Mouse (Mus musculus) lung, postnatal 0 days (tissue): Measurements from ENCODE around the gene Trim47.

Experiments
- CTCF ChIP-seq: IDR thresholded peaks from 2 replicates; pipeline ENCODE4 v1.5.1; 2016; ENCODE audit warnings: antibody characterized with exemption, mild to moderate bottlenecking
- EP300 ChIP-seq: IDR thresholded peaks from 2 replicates; pipeline ENCODE4 v1.6.1; 2016; ENCODE audit warnings: antibody characterized with exemption, mild to moderate bottlenecking, control low read depth

DNA sequence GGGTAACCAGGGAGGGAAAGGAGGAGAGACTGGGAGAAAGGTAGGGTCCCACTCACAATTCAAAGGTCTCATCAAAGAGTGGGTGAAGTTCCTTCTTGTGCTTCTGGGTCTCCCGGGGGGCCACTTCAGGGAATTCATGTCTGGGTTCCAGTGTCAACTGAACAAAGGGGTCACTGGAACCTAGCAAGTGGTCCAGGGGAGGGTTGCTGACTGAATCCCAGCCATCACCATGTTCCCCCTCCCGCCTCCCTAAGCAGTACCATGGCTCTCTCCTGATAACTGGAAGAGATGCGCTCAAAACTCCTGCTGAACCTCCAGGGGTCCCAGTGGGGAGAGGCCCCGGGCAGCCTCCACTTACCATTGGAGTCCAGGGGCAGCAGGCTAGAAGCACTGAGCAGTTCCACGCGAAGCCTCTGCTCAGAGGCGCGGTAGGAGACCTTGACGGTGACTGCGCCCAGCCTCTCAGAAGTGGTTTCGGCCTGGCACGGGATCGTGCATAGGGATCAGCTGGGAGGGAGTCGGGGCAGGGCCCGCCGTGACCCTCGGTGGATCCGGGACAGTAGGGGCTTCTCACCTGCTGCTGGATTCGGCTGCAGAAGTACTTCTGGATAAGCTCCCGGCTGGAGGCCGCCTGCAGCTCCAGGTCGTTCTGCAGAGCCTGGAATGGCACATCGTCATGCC, 62.7 kb downstream of the Trim47 start:
- TF ChIP-seq CTCF (no peak), EP300 (no peak)
